Mouse (Mus musculus) neural tube, embryonic 15.5 days (tissue): Measurements from ENCODE around the gene Plac1. TPM values are rescaled to one million over a fixed set of nuclear protein-coding genes. Genes with fewer than 3 reads are reported as not detected.

ENCODE experiments used
- ATAC-seq: fragments of 200-750 bp; cut with Nextera tagmentation; 2 replicates; pipeline ENCODE4 v1.8.0; 2017; ENCODE audit warnings: mild to moderate bottlenecking, moderate TSS enrichment, moderate library complexity; ENCODE audit not compliant: low FRiP score
- H3K27ac ChIP-seq: fragments of 300-500 bp; sonication (generic); replicated peaks from 2 replicates; pipeline ENCODE4 v1.5.1; 2015; ENCODE audit warnings: mild to moderate bottlenecking, inconsistent platforms
- H3K27me3 ChIP-seq: fragments of 300-500 bp; sonication (generic); replicated peaks from 2 replicates; pipeline ENCODE4 v1.6.1; 2015; ENCODE audit warnings: inconsistent platforms
- H3K36me3 ChIP-seq: fragments of 300-500 bp; sonication (generic); 2 replicates; pipeline ENCODE4 v1.6.1; 2015; ENCODE audit warnings: inconsistent platforms
- H3K4me1 ChIP-seq: fragments of 300-500 bp; sonication (generic); 2 replicates; pipeline ENCODE4 v1.6.1; 2015; ENCODE audit warnings: inconsistent platforms
- H3K4me2 ChIP-seq: fragments of 300-500 bp; sonication (generic); 2 replicates; pipeline ENCODE4 v1.6.1; 2015; ENCODE audit warnings: inconsistent platforms, mild to moderate bottlenecking, moderate library complexity
- H3K4me3 ChIP-seq: fragments of 300-500 bp; sonication (generic); replicated peaks from 2 replicates; pipeline ENCODE4 v1.5.1; 2015; ENCODE audit warnings: mild to moderate bottlenecking, inconsistent platforms
- H3K9ac ChIP-seq: fragments of 300-500 bp; sonication (generic); replicated peaks from 2 replicates; pipeline ENCODE4 v1.6.1; 2015; ENCODE audit warnings: mild to moderate bottlenecking, inconsistent platforms
- H3K9me3 ChIP-seq: fragments of 300-500 bp; sonication (generic); replicated peaks from 2 replicates; pipeline ENCODE4 v1.6.1; 2016; ENCODE audit warnings: inconsistent platforms
- WGBS: fragments of 180-500 bp; shearing (Covaris S2); methylation state at CpG from one replicate; pipeline ENCODE4 v1.1.7; 2015; ENCODE audit warnings: mixed read lengths; 5-methylcytosine and 5-hydroxymethylcytosine counted together
- polyA plus RNA-seq: library from polyadenylated mRNA; unstranded; fragments of >200 nt; fragmentation: Nextera tagmentation; extraction: Ambion mirVana; gene quantifications from 2 replicates; pipeline ENCODE4 v1.2.1, GENCODE M21; 2015

The Plac1 gene
- polyA plus RNA-seq, 1 experiment from 2014 or later: 0.63 TPM

DNA sequence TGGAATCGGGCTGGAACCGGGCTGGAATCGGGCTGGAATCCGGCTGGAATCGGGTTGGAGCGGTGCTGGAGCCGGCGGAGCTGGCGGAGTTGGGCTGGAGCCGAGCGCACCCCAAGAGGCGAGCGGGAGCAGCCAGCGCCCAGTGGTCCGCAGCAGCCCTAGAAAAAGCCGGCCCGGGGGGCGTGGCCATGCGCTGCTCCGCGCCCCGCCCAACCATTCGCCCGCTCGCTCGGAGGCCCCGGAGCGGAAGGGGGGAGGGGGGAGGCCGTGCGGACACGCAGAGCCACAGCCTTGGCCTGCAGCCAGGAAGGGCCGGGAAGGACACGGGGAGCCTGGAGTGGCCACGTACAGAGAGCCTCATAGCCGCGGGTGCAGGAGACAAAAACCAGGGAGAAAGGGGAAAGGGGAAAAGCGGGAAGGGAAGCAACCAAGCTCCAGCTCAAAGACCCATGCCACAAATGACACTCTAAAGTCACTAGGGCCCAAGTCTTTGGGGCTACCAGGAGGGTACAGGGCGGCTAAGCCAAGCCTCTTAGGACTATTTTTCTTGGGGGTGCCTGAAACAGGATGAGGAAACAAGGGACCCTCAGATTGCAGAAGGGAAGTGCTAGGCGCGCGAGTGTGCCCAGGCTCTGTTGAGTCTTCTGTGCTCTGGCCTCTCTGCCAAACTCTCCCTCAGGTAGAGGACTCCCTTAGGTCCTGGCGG, 182.7 kb downstream of the Plac1 start:
- Histone ChIP-seq H3K4me3 (peak overlapping the region; percentile 45), H3K9ac (peak overlapping the region; percentile 42; the same call in 1 of the 2 replicates), H3K9me3 (no peaks in the 10 kb centered on the region), H3K4me2 (peak overlapping the region; percentile 75), H3K27me3 (peaks cover 24% of the 10 kb centered on the region), H3K36me3 (no peaks in the 10 kb centered on the region), H3K27ac (peak overlapping the region; percentile 65), H3K4me1 (peaks cover 5% of the 10 kb centered on the region)
- peak; percentile 84 for ATAC-seq
- WGBS: 24% methylated on average over 36 of the region's 42 CpGs

DNA sequence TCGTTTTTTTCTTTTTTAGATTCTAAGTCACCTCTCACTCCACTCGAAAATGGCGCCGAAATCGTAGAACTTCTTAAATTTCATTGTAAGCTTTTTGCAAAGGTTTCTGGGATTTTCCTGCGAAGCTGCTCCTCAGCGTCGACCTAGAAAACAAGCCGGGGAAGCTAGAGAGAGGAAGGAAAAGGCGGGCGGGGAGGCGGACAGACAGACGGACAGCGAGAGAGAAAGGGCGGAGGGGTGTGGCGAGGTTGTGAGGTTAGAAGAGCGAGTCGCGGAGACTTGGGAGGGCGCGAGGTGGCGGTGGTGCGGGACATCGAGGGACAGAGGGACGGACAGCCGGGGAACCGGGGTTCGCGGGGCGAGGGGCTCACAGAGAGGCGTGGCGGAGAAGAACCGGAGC, 183.3 kb downstream of the Plac1 start:
- H3K27ac ChIP-seq: peak overlapping the region; percentile 65
- peak overlapping the region; percentile 42; the same call in 1 of the 2 replicates for H3K9ac ChIP-seq
- H3K4me2 ChIP-seq: peak overlapping the region; percentile 75
- 25% methylated on average over 22 of the region's 33 CpGs for WGBS
- no peaks in the 10 kb centered on the region for H3K9me3 ChIP-seq
- peaks cover 24% of the 10 kb centered on the region for H3K27me3 ChIP-seq
- no peaks in the 10 kb centered on the region for H3K36me3 ChIP-seq
- peaks cover 5% of the 10 kb centered on the region for H3K4me1 ChIP-seq
- peak overlapping the region; percentile 45 for H3K4me3 ChIP-seq
- ATAC-seq: peak; percentile 53

GRCm38 (mm10) chrX:53055771-53056170, 184.1 kb downstream of the Plac1 start:
- no peak for ATAC-seq
- Histone ChIP-seq H3K27me3 (peaks cover 21% of the 10 kb centered on the region), H3K4me3 (peak overlapping the region; percentile 45), H3K36me3 (no peaks in the 10 kb centered on the region), H3K9ac (no peak overlapping the region), H3K4me1 (peaks cover 5% of the 10 kb centered on the region), H3K4me2 (peak overlapping the region; percentile 75), H3K9me3 (no peaks in the 10 kb centered on the region), H3K27ac (no peak overlapping the region)
- 16% methylated on average over 9 of the region's 9 CpGs for WGBS

DNA sequence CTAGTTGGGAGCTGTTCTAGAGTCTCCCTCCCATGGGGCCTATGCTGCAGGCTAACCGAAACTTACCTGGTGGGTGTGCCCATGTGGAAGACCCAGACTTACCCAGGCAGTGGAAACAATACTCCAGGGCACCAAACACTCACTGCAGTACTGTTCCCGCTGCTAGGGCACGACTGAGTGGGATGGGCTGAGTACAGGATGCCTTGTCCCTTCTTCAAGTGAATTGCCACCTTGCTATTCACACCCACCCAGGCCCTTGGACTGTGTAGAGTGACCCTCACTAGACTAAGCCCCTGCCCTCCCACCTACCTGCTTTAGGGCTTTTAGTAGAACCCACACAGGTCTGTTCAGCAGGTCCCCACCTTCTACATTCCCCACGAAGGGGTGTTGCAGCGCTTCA, 186.0 kb downstream of the Plac1 start:
- H3K27ac ChIP-seq: no peak overlapping the region
- no peak overlapping the region for H3K9ac ChIP-seq
- H3K27me3 ChIP-seq: peaks cover 17% of the 10 kb centered on the region; the same call in 1 of the 2 replicates
- H3K4me2 ChIP-seq: no peak overlapping the region; the same call in 1 of the 2 replicates
- no peak overlapping the region for H3K4me3 ChIP-seq
- ATAC-seq: no peak
- no peaks in the 10 kb centered on the region for H3K9me3 ChIP-seq
- H3K4me1 ChIP-seq: peaks cover 5% of the 10 kb centered on the region
- 69% methylated on average over 5 of the region's 5 CpGs for WGBS
- H3K36me3 ChIP-seq: no peaks in the 10 kb centered on the region

DNA sequence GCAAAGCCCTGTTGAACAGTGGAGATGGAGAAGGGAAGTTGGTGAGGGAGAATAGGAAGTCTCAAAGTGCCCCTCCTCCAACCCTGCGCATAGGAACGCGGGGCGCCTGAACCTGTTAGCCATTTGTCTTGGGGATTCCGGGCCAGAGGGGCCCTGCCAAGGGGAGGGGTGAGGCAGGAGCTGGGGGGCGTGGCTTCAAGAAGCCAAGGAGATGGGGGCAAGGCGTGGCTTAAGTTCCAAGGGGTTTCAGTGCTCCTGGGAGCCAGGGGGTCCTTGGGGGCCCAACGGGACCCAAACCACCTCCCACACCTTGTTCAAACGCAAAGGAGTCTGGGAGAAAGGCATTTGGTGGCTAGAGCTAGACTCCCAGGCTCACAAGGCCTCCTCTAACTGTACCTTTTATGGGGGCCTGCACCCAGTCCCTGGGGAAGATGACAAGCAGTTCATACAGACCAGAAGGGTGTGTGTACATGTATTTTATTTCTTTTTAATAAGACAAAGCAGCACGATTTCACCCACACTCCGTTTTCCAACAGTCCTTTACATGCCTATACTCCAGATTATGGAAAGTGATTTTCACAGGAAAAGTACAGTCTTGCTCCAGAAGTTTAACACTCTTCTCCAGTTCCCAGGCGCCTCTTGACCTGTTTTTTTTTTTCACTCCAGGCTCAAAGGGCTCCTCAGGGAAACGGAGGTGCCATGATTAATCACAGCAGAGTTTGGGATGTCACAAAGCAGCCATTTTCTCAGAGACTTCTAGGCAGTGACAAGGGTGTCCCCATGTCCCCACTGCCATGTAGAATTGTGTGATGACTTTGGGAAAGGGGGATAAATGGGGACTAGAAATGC, 187.0 kb downstream of the Plac1 start:
- no peak for ATAC-seq
- Histone ChIP-seq H3K9ac (no peak overlapping the region), H3K4me3 (no peak overlapping the region), H3K4me1 (peaks cover 2% of the 10 kb centered on the region; the same call in 1 of the 2 replicates), H3K27ac (no peak overlapping the region), H3K4me2 (peak overlapping the region; percentile 25; the same call in 1 of the 2 replicates), H3K9me3 (no peaks in the 10 kb centered on the region), H3K36me3 (no peaks in the 10 kb centered on the region), H3K27me3 (peaks cover 17% of the 10 kb centered on the region; the same call in 1 of the 2 replicates)
- WGBS: 23% methylated on average over 13 of the region's 13 CpGs

DNA sequence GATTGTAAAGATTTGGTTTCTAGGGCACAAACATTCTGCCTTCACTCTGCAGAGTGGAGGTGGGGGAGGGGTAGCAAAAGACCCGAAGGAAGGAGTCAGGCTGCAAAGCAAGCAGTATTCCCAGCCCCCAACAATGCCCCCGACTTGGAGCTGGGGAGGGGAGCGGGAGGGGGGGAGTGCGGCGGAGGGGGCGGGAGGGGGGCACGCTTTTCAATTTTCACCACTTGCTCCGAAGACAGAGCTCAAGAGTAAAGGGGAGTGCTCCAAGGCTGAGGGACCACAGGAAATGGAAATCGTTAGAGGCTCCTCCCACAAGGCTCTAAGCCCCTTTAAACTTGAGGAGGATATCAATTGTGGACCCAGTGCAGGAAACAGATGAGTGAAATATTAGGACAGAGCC, 189.6 kb downstream of the Plac1 start:
- H3K4me3 ChIP-seq: no peak overlapping the region
- WGBS: 27% methylated on average over 7 of the region's 9 CpGs
- no peaks in the 10 kb centered on the region for H3K9me3 ChIP-seq
- no peaks in the 10 kb centered on the region for H3K4me1 ChIP-seq
- H3K4me2 ChIP-seq: peak overlapping the region; percentile 41
- H3K9ac ChIP-seq: no peak overlapping the region
- H3K36me3 ChIP-seq: no peaks in the 10 kb centered on the region
- H3K27me3 ChIP-seq: peaks cover 11% of the 10 kb centered on the region; the same call in 1 of the 2 replicates
- no peak for ATAC-seq
- H3K27ac ChIP-seq: no peak overlapping the region

DNA sequence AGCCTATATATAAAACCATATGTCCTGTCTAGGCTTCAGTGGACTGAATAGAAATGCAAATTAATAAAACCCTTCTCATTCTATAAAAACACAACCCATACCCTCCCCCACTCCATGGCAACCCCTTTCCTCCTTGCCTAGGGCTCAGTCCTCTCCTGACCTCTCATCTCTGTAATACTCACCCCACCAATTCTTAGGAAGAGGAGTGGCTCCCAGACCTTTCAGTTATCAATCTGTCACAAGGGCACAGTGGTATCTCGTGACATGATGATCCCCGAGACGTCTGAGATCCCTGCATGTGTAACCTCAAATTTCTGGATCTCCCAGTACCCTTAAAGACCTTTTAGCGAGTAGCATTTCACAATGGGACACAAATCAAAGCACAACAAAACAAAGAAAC, 190.7 kb downstream of the Plac1 start:
- no peaks in the 10 kb centered on the region for H3K9me3 ChIP-seq
- no peak overlapping the region for H3K4me2 ChIP-seq
- no peaks in the 10 kb centered on the region for H3K4me1 ChIP-seq
- 46% methylated on average over 4 of the region's 4 CpGs for WGBS
- peaks cover 11% of the 10 kb centered on the region; the same call in 1 of the 2 replicates for H3K27me3 ChIP-seq
- no peak overlapping the region for H3K27ac ChIP-seq
- no peak overlapping the region for H3K4me3 ChIP-seq
- H3K9ac ChIP-seq: no peak overlapping the region
- ATAC-seq: no peak
- no peaks in the 10 kb centered on the region for H3K36me3 ChIP-seq

- H3K4me1 ChIP-seq: no peaks in the 10 kb centered on the region
- H3K9me3 ChIP-seq: no peaks in the 10 kb centered on the region
- no peaks in the 10 kb centered on the region for H3K27me3 ChIP-seq
- no peak for ATAC-seq
- no peak overlapping the region for H3K9ac ChIP-seq
- WGBS: 51% methylated on average over 2 of the region's 2 CpGs
- H3K4me3 ChIP-seq: no peak overlapping the region
- H3K27ac ChIP-seq: no peak overlapping the region
- no peak overlapping the region for H3K4me2 ChIP-seq
- no peaks in the 10 kb centered on the region for H3K36me3 ChIP-seq
These were observed 193.0 kb downstream of the Plac1 start for GRCm38 (mm10) chrX:53046911-53047310.

GRCm38 (mm10) chrX:53046033-53046432, 193.9 kb downstream of the Plac1 start:
- ATAC-seq: no peak
- H3K4me3 ChIP-seq: no peak overlapping the region
- H3K4me2 ChIP-seq: no peak overlapping the region
- H3K27ac ChIP-seq: no peak overlapping the region
- 85% methylated on average over 4 of the region's 4 CpGs for WGBS
- no peaks in the 10 kb centered on the region for H3K27me3 ChIP-seq
- no peaks in the 10 kb centered on the region for H3K4me1 ChIP-seq
- no peaks in the 10 kb centered on the region for H3K9me3 ChIP-seq
- no peak overlapping the region for H3K9ac ChIP-seq
- H3K36me3 ChIP-seq: no peaks in the 10 kb centered on the region

DNA sequence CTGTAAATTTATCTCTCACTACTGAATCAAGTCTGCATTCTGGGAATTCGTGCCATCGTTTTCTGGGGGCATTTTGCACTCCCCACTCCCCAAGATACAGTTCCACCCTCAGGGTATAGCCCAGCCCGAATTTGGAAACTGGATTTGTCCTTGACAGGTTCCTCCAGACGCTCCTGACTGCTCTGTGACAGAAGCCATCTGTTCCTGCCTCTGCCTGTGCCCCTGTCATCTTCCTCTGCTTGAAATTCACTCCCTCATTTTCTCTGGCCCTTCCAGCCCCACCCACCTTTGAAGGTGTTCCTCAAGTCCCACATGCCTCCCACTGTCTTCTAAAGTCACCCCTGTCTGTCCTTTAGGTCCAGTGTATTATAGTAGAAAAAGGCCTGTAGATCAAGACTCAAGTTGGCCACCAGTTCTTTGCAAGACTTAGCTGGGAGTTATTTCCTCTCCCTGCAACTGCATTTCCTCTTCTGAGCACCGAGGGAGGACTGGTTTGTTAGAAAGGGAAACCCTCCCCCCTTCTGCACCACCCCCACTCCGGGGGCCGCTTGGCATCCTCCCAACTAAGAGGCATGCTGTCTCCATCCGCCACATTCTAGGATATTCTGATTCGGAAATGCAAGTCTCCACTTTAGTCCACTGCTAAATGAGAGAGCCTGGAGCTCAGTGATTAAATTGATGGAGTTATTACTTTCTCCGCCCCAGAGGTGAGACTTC, 194.6 kb downstream of the Plac1 start:
- no peak for ATAC-seq
- no peak overlapping the region for H3K4me2 ChIP-seq
- H3K36me3 ChIP-seq: no peaks in the 10 kb centered on the region
- 58% methylated on average over 10 of the region's 10 CpGs for WGBS
- H3K27ac ChIP-seq: no peak overlapping the region
- H3K9ac ChIP-seq: no peak overlapping the region
- H3K4me1 ChIP-seq: no peaks in the 10 kb centered on the region
- H3K4me3 ChIP-seq: no peak overlapping the region
- no peaks in the 10 kb centered on the region for H3K27me3 ChIP-seq
- no peaks in the 10 kb centered on the region for H3K9me3 ChIP-seq

DNA sequence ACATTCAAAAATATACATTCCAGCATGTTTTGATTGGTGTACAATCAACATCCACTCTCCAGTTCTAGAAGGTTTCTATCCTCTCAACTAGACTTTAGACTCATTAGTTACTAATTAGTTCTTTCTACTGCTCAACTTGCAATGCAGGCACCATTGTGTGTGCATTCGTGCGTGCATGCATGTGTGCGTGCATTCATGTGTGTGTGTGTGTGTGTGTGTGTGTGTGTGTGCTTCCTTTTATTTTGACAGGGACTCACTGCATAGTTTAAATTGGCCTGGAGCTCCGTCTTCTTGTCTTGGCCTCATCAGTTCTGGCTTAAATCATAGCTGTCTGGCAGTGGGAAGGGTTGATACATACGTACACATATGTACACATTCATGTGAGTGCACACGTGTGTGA, 198.9 kb downstream of the Plac1 start:
- 83% methylated on average over 6 of the region's 6 CpGs for WGBS
- Histone ChIP-seq H3K4me3 (no peak overlapping the region), H3K9ac (no peak overlapping the region), H3K27me3 (no peaks in the 10 kb centered on the region), H3K9me3 (no peaks in the 10 kb centered on the region), H3K4me1 (no peaks in the 10 kb centered on the region), H3K27ac (no peak overlapping the region), H3K36me3 (no peaks in the 10 kb centered on the region), H3K4me2 (no peak overlapping the region)
- no peak for ATAC-seq
